Mouse (Mus musculus): Measurements from ENCODE around the gene Gas7. TPM values are rescaled to one million over a fixed set of nuclear protein-coding genes. Genes with fewer than 3 reads are reported as not detected.

Gene Gas7
- polyA plus RNA-seq, 1 experiment from 2014 or later, result 13.5 TPM

GRCm38 (mm10) chr11:67568815-67569214 lies 113.6 kb downstream of the Gas7 start:
- Histone ChIP-seq H3K4me1 (replicated peaks; ENCODE audit: control insufficient read depth, insufficient read depth, low read length) (peaks cover 3% of the 10 kb centered on the region; the same call in 1 of the 2 replicates), H3K27me3 (ENCODE audit: control insufficient read depth, insufficient read depth, low read depth, low read length) (no peaks in the 10 kb centered on the region), H3K27ac (ENCODE audit: low read length) (no peak overlapping the region), H3K36me3 (ENCODE audit: control insufficient read depth, insufficient read depth, low read length) (no peaks in the 10 kb centered on the region), H3K9me3 (ENCODE audit: control insufficient read depth, low read length) (no peaks in the 10 kb centered on the region), H3K4me3 (ENCODE audit: low read length) (no peak overlapping the region), H3K9ac (ENCODE audit: low read length) (no peak overlapping the region), H3K4me2 (ENCODE audit: low read depth, low read length) (no peak overlapping the region)
- no peak for ATAC-seq (ENCODE audit: low read depth)
- 53% methylated on average over 5 of the region's 5 CpGs for WGBS

GRCm38 (mm10) chr11:67570947-67571346 lies 115.7 kb downstream of the Gas7 start:
- H3K9ac ChIP-seq (ENCODE audit: low read length), result no peak overlapping the region
- WGBS, result 62% methylated on average over 8 of the region's 8 CpGs
- no peak overlapping the region for H3K4me3 ChIP-seq (ENCODE audit: low read length)
- H3K27me3 ChIP-seq (ENCODE audit: control insufficient read depth, insufficient read depth, low read depth, low read length), result no peaks in the 10 kb centered on the region
- no peak for ATAC-seq (ENCODE audit: low read depth)
- peaks cover 3% of the 10 kb centered on the region; the same call in 1 of the 2 replicates for H3K4me1 ChIP-seq (replicated peaks; ENCODE audit: control insufficient read depth, insufficient read depth, low read length)
- H3K4me2 ChIP-seq (ENCODE audit: low read depth, low read length), result no peak overlapping the region
- no peak overlapping the region for H3K27ac ChIP-seq (ENCODE audit: low read length)
- H3K9me3 ChIP-seq (ENCODE audit: control insufficient read depth, low read length), result no peaks in the 10 kb centered on the region
- no peaks in the 10 kb centered on the region for H3K36me3 ChIP-seq (ENCODE audit: control insufficient read depth, insufficient read depth, low read length)

GRCm38 (mm10) chr11:67574344-67574743 lies 119.1 kb downstream of the Gas7 start:
- Histone ChIP-seq H3K9me3 (ENCODE audit: control insufficient read depth, low read length) (no peaks in the 10 kb centered on the region), H3K4me3 (ENCODE audit: low read length) (no peak overlapping the region), H3K4me1 (replicated peaks; ENCODE audit: control insufficient read depth, insufficient read depth, low read length) (peaks cover 6% of the 10 kb centered on the region), H3K9ac (ENCODE audit: low read length) (no peak overlapping the region), H3K4me2 (ENCODE audit: low read depth, low read length) (no peak overlapping the region), H3K27ac (ENCODE audit: low read length) (no peak overlapping the region), H3K27me3 (ENCODE audit: control insufficient read depth, insufficient read depth, low read depth, low read length) (no peaks in the 10 kb centered on the region), H3K36me3 (ENCODE audit: control insufficient read depth, insufficient read depth, low read length) (no peaks in the 10 kb centered on the region)
- WGBS, result 87% methylated on average over 5 of the region's 5 CpGs
- no peak for ATAC-seq (ENCODE audit: low read depth)

- 63% methylated on average over 5 of the region's 5 CpGs for WGBS
- Histone ChIP-seq H3K4me1 (replicated peaks; ENCODE audit: control insufficient read depth, insufficient read depth, low read length) (peaks cover 7% of the 10 kb centered on the region), H3K27ac (ENCODE audit: low read length) (peak overlapping the region; percentile 26; the same call in 1 of the 2 replicates)
Observed at GRCm38 (mm10) chr11:67577472-67577871, 122.2 kb downstream of the Gas7 start.

GRCm38 (mm10) chr11:67577994-67578393 lies 122.8 kb downstream of the Gas7 start:
- WGBS, result 54% methylated on average over 4 of the region's 4 CpGs
- peaks cover 7% of the 10 kb centered on the region for H3K4me1 ChIP-seq (replicated peaks; ENCODE audit: control insufficient read depth, insufficient read depth, low read length)
- H3K9me3 ChIP-seq (ENCODE audit: control insufficient read depth, low read length), result no peaks in the 10 kb centered on the region
- H3K9ac ChIP-seq (ENCODE audit: low read length), result no peak overlapping the region
- H3K27me3 ChIP-seq (ENCODE audit: control insufficient read depth, insufficient read depth, low read depth, low read length), result no peaks in the 10 kb centered on the region
- no peak overlapping the region for H3K4me3 ChIP-seq (ENCODE audit: low read length)
- no peak for ATAC-seq (ENCODE audit: low read depth)
- H3K27ac ChIP-seq (ENCODE audit: low read length), result peak overlapping the region; percentile 26; the same call in 1 of the 2 replicates
- no peaks in the 10 kb centered on the region for H3K36me3 ChIP-seq (ENCODE audit: control insufficient read depth, insufficient read depth, low read length)
- no peak overlapping the region for H3K4me2 ChIP-seq (ENCODE audit: low read depth, low read length)

More at GRCm38 (mm10) chr11:67577472-67577871, 122.2 kb downstream of the Gas7 start:
- Histone ChIP-seq H3K27me3 (ENCODE audit: control insufficient read depth, insufficient read depth, low read depth, low read length) (no peaks in the 10 kb centered on the region), H3K9ac (ENCODE audit: low read length) (no peak overlapping the region), H3K4me2 (ENCODE audit: low read depth, low read length) (no peak overlapping the region), H3K9me3 (ENCODE audit: control insufficient read depth, low read length) (no peaks in the 10 kb centered on the region), H3K36me3 (ENCODE audit: control insufficient read depth, insufficient read depth, low read length) (no peaks in the 10 kb centered on the region), H3K4me3 (ENCODE audit: low read length) (no peak overlapping the region)
- no peak for ATAC-seq (ENCODE audit: low read depth)

DNA sequence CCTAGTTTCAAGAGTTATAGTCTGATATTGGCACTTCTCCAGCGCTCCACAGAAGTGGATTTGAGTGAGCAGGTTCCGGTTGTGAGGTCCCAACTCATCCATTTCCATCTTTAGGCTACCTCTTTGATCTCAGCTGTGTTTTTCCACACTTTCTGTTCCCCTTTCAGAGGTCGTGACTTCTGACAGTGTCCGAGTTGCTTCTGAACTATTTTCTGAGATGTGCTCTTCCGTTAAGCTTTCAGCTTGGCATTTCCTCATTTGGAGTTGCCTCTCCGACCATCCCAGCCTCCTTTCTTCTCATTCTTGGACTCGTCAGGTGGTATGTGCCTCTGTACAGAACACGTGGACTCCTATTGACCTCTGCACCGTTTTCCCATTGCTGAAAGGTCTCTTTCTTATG lies 123.9 kb downstream of the Gas7 start:
- H3K4me1 ChIP-seq (replicated peaks; ENCODE audit: control insufficient read depth, insufficient read depth, low read length), result peaks cover 7% of the 10 kb centered on the region
- ATAC-seq (ENCODE audit: low read depth), result no peak
- WGBS, result 50% methylated on average over 9 of the region's 9 CpGs
- H3K27ac ChIP-seq (ENCODE audit: low read length), result no peak overlapping the region
- H3K4me3 ChIP-seq (ENCODE audit: low read length), result no peak overlapping the region
- no peaks in the 10 kb centered on the region for H3K27me3 ChIP-seq (ENCODE audit: control insufficient read depth, insufficient read depth, low read depth, low read length)
- H3K9ac ChIP-seq (ENCODE audit: low read length), result no peak overlapping the region
- H3K36me3 ChIP-seq (ENCODE audit: control insufficient read depth, insufficient read depth, low read length), result no peaks in the 10 kb centered on the region
- no peaks in the 10 kb centered on the region for H3K9me3 ChIP-seq (ENCODE audit: control insufficient read depth, low read length)
- H3K4me2 ChIP-seq (ENCODE audit: low read depth, low read length), result no peak overlapping the region

DNA sequence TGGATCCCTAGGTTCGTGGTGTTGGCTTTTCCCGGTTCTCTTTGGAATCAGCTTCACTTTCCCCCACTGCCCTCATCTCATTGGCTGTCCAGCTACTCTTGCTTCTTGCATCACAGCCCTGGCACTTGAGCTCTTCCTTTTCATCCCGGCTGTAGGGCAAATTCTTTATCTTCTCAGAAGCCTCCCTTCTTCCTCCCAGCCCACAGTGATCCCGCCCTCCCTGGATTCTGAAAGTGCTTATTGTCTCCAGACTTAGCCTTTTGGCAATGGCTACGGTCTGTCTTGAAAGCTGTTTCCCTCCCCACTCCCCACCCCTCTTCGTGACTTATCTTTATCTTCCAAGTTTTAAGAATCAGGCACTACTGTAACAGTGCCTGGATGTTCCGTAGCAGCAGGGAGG lies 126.3 kb downstream of the Gas7 start:
- ATAC-seq (ENCODE audit: low read depth), result peak; percentile 58; the same call in 1 of the 2 replicates
- no peak overlapping the region for H3K9ac ChIP-seq (ENCODE audit: low read length)
- no peaks in the 10 kb centered on the region for H3K36me3 ChIP-seq (ENCODE audit: control insufficient read depth, insufficient read depth, low read length)
- H3K4me2 ChIP-seq (ENCODE audit: low read depth, low read length), result no peak overlapping the region
- H3K4me3 ChIP-seq (ENCODE audit: low read length), result no peak overlapping the region
- H3K9me3 ChIP-seq (ENCODE audit: control insufficient read depth, low read length), result no peaks in the 10 kb centered on the region
- no peak overlapping the region for H3K27ac ChIP-seq (ENCODE audit: low read length)
- peaks cover 10% of the 10 kb centered on the region for H3K4me1 ChIP-seq (replicated peaks; ENCODE audit: control insufficient read depth, insufficient read depth, low read length)
- no peaks in the 10 kb centered on the region for H3K27me3 ChIP-seq (ENCODE audit: control insufficient read depth, insufficient read depth, low read depth, low read length)
- WGBS, result 31% methylated on average over 7 of the region's 7 CpGs

- ATAC-seq (ENCODE audit: low read depth), result no peak
- Histone ChIP-seq H3K36me3 (ENCODE audit: control insufficient read depth, insufficient read depth, low read length) (no peaks in the 10 kb centered on the region), H3K9me3 (ENCODE audit: control insufficient read depth, low read length) (no peaks in the 10 kb centered on the region), H3K27ac (ENCODE audit: low read length) (no peak overlapping the region), H3K4me2 (ENCODE audit: low read depth, low read length) (no peak overlapping the region), H3K27me3 (ENCODE audit: control insufficient read depth, insufficient read depth, low read depth, low read length) (no peaks in the 10 kb centered on the region), H3K4me3 (ENCODE audit: low read length) (no peak overlapping the region), H3K4me1 (replicated peaks; ENCODE audit: control insufficient read depth, insufficient read depth, low read length) (peaks cover 12% of the 10 kb centered on the region), H3K9ac (ENCODE audit: low read length) (no peak overlapping the region)
- 92% methylated on average over 4 of the region's 4 CpGs for WGBS
Observed at GRCm38 (mm10) chr11:67582570-67582969, 127.3 kb downstream of the Gas7 start.

GRCm38 (mm10) chr11:67585016-67585415 lies 129.8 kb downstream of the Gas7 start:
- no peak for ATAC-seq (ENCODE audit: low read depth)
- Histone ChIP-seq H3K4me2 (ENCODE audit: low read depth, low read length) (no peak overlapping the region), H3K9me3 (ENCODE audit: control insufficient read depth, low read length) (no peaks in the 10 kb centered on the region), H3K27me3 (ENCODE audit: control insufficient read depth, insufficient read depth, low read depth, low read length) (no peaks in the 10 kb centered on the region), H3K4me3 (ENCODE audit: low read length) (no peak overlapping the region), H3K9ac (ENCODE audit: low read length) (no peak overlapping the region), H3K27ac (ENCODE audit: low read length) (no peak overlapping the region), H3K4me1 (replicated peaks; ENCODE audit: control insufficient read depth, insufficient read depth, low read length) (peaks cover 9% of the 10 kb centered on the region), H3K36me3 (ENCODE audit: control insufficient read depth, insufficient read depth, low read length) (no peaks in the 10 kb centered on the region)
- 68% methylated on average over 6 of the region's 6 CpGs for WGBS

- H3K4me3 ChIP-seq (ENCODE audit: low read length), result no peak overlapping the region
- no peak for ATAC-seq (ENCODE audit: low read depth)
- H3K4me1 ChIP-seq (replicated peaks; ENCODE audit: control insufficient read depth, insufficient read depth, low read length), result peaks cover 9% of the 10 kb centered on the region
- no peak overlapping the region for H3K9ac ChIP-seq (ENCODE audit: low read length)
- H3K9me3 ChIP-seq (ENCODE audit: control insufficient read depth, low read length), result no peaks in the 10 kb centered on the region
- H3K4me2 ChIP-seq (ENCODE audit: low read depth, low read length), result no peak overlapping the region
- H3K27me3 ChIP-seq (ENCODE audit: control insufficient read depth, insufficient read depth, low read depth, low read length), result no peaks in the 10 kb centered on the region
- WGBS, result 59% methylated on average over 2 of the region's 2 CpGs
- no peak overlapping the region for H3K27ac ChIP-seq (ENCODE audit: low read length)
- no peaks in the 10 kb centered on the region for H3K36me3 ChIP-seq (ENCODE audit: control insufficient read depth, insufficient read depth, low read length)
Observed at GRCm38 (mm10) chr11:67585629-67586028, 130.4 kb downstream of the Gas7 start.
